Mouse (Mus musculus) intestine, postnatal 0 days (tissue): ENCODE measurements around the gene Psip1. TPM values are rescaled to one million over a fixed set of nuclear protein-coding genes. Genes with fewer than 3 reads are reported as not detected.

Source experiments
- ATAC-seq: fragments of 200-750 bp; cut with Nextera tagmentation; 2 replicates; pipeline ENCODE4 v1.8.0; 2017; ENCODE audit warnings: mild to moderate bottlenecking, moderate TSS enrichment, moderate library complexity
- H3K27ac ChIP-seq: fragments of 300-500 bp; sonication (generic); 2 replicates; pipeline ENCODE4 v1.5.1; 2014; ENCODE audit warnings: mild to moderate bottlenecking, low read depth, low read length, moderate library complexity
- H3K27me3 ChIP-seq: fragments of 300-500 bp; sonication (generic); replicated peaks from 2 replicates; pipeline ENCODE4 v1.6.1; 2014; ENCODE audit warnings: low read length, mixed read lengths; ENCODE audit not compliant: control insufficient read depth, insufficient read depth
- H3K36me3 ChIP-seq: fragments of 300-500 bp; sonication (generic); 2 replicates; pipeline ENCODE4 v1.6.1; 2014; ENCODE audit warnings: mild to moderate bottlenecking, moderate library complexity; ENCODE audit not compliant: control insufficient read depth, insufficient read depth
- H3K4me1 ChIP-seq: fragments of 300-500 bp; sonication (generic); replicated peaks from 2 replicates; pipeline ENCODE4 v1.6.1; 2014; ENCODE audit warnings: antibody characterized with exemption, low read length, mixed read lengths; ENCODE audit not compliant: control insufficient read depth, insufficient read depth
- H3K4me2 ChIP-seq: fragments of 300-500 bp; sonication (generic); replicated peaks from 2 replicates; pipeline ENCODE4 v1.6.1; 2014; ENCODE audit warnings: low read depth, mild to moderate bottlenecking, moderate library complexity
- H3K4me3 ChIP-seq: fragments of 300-500 bp; sonication (generic); 2 replicates; pipeline ENCODE4 v1.5.1; 2014; ENCODE audit warnings: low read depth, low read length
- H3K9ac ChIP-seq: fragments of 300-500 bp; sonication (generic); 2 replicates; pipeline ENCODE4 v1.6.1; 2014; ENCODE audit warnings: mild to moderate bottlenecking, low read depth, low read length
- H3K9me3 ChIP-seq: fragments of 300-500 bp; sonication (generic); 2 replicates; pipeline ENCODE4 v1.6.1; 2016; ENCODE audit warnings: mixed run types; ENCODE audit not compliant: control insufficient read depth
- CTCF ChIP-seq: sonication (generic); IDR thresholded peaks from 2 replicates; pipeline ENCODE4 v1.5.1; 2016; ENCODE audit warnings: low read depth, mild to moderate bottlenecking, control low read depth, antibody characterized with exemption, moderate library complexity
- WGBS: fragments of 180-500 bp; shearing (Covaris S2); extraction: QIAGEN DNeasy Blood & Tissue Kit; methylation state at CpG from one replicate; pipeline ENCODE4 v1.1.7; 2014; 5-methylcytosine and 5-hydroxymethylcytosine counted together
- polyA plus RNA-seq: library from polyadenylated mRNA; unstranded; fragments of >200 nt; fragmentation: Nextera tagmentation; extraction: Ambion mirVana; gene quantifications from 2 replicates; pipeline ENCODE4 v1.2.1, GENCODE M21; 2015

The Psip1 gene
- polyA plus RNA-seq, 1 experiment from 2014 or later = 32.1 TPM

- Histone ChIP-seq H3K27ac (no peak overlapping the region), H3K27me3 (no peaks in the 10 kb centered on the region), H3K9me3 (no peaks in the 10 kb centered on the region), H3K4me1 (no peaks in the 10 kb centered on the region), H3K9ac (no peak overlapping the region), H3K4me2 (no peak overlapping the region), H3K4me3 (no peak overlapping the region), H3K36me3 (peaks cover 50% of the 10 kb centered on the region)
- ATAC-seq = no peak
- no peak for TF ChIP-seq CTCF
- 90% methylated on average over 4 of the region's 4 CpGs for WGBS
Measured at GRCm38 (mm10) chr4:83450785-83451184, 35.5 kb downstream of the Psip1 start.

DNA sequence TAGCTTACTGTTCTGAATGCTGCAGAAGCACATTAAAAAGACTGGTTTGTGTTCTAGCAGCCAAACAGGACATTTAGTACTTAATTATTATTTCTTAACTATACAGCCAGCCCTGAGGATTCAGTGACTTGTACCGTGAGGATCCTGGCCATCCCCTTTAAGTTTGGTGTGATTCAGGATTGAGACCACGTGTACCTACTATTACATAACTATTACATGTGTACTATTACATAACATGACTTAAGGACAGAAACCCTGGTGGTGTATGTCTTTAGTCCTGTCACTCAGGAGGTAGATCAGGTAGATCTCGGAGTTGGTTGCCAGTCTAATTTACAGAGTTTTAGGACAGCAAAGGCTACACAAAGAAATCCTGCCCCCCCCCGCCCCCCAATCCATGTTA is 45.2 kb downstream of the Psip1 start:
- TF ChIP-seq CTCF = no peak
- Histone ChIP-seq H3K9ac (no peak overlapping the region), H3K4me1 (no peaks in the 10 kb centered on the region), H3K4me2 (no peak overlapping the region), H3K27me3 (no peaks in the 10 kb centered on the region), H3K36me3 (peaks cover 35% of the 10 kb centered on the region), H3K4me3 (no peak overlapping the region), H3K9me3 (no peaks in the 10 kb centered on the region), H3K27ac (no peak overlapping the region)
- ATAC-seq = no peak
- WGBS = 90% methylated on average over 4 of the region's 4 CpGs

DNA sequence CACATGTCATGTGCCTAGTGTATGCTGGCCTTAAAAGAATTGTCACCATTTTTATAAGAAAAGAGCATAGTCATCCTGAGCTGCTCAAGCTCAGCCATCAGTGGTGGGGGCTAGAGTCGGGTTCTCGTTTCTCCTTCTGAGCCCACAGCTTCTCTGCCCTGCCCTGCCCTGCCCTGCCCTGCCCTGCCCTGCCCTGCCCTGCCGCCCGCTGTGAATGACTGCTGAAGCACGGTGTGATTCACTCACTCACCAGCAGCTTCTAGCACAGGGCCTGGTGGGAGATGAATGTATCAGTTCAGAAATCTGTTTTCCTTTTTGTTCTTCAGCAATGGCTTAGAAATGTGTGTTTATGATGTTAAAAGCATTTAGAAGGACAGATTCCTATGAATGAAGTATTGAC is 47.2 kb downstream of the Psip1 start:
- Histone ChIP-seq H3K4me1 (no peaks in the 10 kb centered on the region), H3K4me2 (no peak overlapping the region), H3K9me3 (no peaks in the 10 kb centered on the region), H3K9ac (no peak overlapping the region), H3K27me3 (no peaks in the 10 kb centered on the region), H3K4me3 (no peak overlapping the region), H3K36me3 (peaks cover 47% of the 10 kb centered on the region), H3K27ac (no peak overlapping the region)
- no peak for TF ChIP-seq CTCF
- 34% methylated on average over 5 of the region's 5 CpGs for WGBS
- no peak for ATAC-seq

DNA sequence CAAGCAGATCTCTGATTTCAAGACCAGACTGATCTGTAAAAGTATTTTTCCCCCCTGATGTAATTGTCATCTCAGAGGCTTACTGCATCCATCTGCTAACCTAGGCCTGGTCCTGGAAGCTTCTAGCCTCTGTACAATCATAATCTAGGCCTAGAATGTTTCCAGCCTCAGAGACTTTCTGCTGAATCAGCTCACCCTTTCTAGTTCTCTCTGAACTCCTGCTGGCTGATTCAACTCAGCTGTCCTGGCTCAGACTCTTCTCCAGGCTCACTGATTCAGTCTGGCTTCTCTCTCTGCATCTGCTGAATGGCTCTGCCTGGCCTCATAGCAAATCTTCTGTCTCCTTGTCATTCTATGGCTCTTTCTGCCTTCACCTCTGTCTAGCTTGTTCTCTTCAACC is 48.1 kb downstream of the Psip1 start:
- ATAC-seq = no peak
- TF ChIP-seq CTCF = no peak
- Histone ChIP-seq H3K9ac (no peak overlapping the region), H3K4me2 (no peak overlapping the region), H3K4me1 (no peaks in the 10 kb centered on the region), H3K9me3 (no peaks in the 10 kb centered on the region), H3K27me3 (no peaks in the 10 kb centered on the region), H3K4me3 (no peak overlapping the region), H3K36me3 (peaks cover 54% of the 10 kb centered on the region), H3K27ac (no peak overlapping the region)

DNA sequence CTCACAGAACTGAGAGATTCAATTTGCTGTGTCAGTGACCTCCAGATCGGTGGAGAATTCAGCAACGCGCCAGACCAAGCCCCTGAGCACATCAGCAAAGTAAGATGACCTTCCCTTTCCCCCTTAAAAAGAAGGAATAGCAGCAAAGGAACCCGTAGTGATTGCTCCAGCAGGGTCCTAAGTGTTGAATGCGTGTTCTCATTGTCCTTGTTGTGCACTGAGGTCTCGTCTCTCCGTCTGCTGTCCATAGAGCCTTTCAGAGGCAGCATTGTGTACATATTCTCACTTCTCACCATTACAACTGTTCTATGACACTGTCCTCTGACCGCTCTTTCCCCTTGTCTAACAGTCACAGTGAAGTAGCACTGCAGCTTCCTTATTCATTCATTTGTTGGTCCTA is 49.9 kb downstream of the Psip1 start:
- no peaks in the 10 kb centered on the region for H3K9me3 ChIP-seq
- WGBS = 93% methylated on average over 8 of the region's 8 CpGs
- H3K27me3 ChIP-seq = no peaks in the 10 kb centered on the region
- H3K9ac ChIP-seq = no peak overlapping the region
- H3K4me3 ChIP-seq = no peak overlapping the region
- no peak overlapping the region for H3K27ac ChIP-seq
- no peak for ATAC-seq
- no peaks in the 10 kb centered on the region for H3K4me1 ChIP-seq
- no peak overlapping the region for H3K4me2 ChIP-seq
- no peak for TF ChIP-seq CTCF
- H3K36me3 ChIP-seq = peaks cover 56% of the 10 kb centered on the region

- Histone ChIP-seq H3K4me3 (no peak overlapping the region), H3K9ac (no peak overlapping the region), H3K36me3 (peaks cover 60% of the 10 kb centered on the region), H3K27me3 (no peaks in the 10 kb centered on the region), H3K27ac (no peak overlapping the region), H3K4me2 (no peak overlapping the region), H3K4me1 (no peaks in the 10 kb centered on the region), H3K9me3 (no peaks in the 10 kb centered on the region)
- no peak for TF ChIP-seq CTCF
- 78% methylated on average over 6 of the region's 6 CpGs for WGBS
- no peak for ATAC-seq
Measured at GRCm38 (mm10) chr4:83432901-83433300, 53.4 kb downstream of the Psip1 start.

GRCm38 (mm10) chr4:83431950-83432349 is 54.3 kb downstream of the Psip1 start:
- ATAC-seq = no peak
- Histone ChIP-seq H3K27me3 (no peaks in the 10 kb centered on the region), H3K4me2 (no peak overlapping the region), H3K27ac (no peak overlapping the region), H3K4me1 (no peaks in the 10 kb centered on the region), H3K4me3 (no peak overlapping the region), H3K9ac (no peak overlapping the region), H3K9me3 (no peaks in the 10 kb centered on the region), H3K36me3 (peaks cover 55% of the 10 kb centered on the region)
- WGBS = 94% methylated on average over 7 of the region's 7 CpGs
- no peak for TF ChIP-seq CTCF
